Mouse (Mus musculus) layer of hippocampus, adult 2 months (tissue): Measurements from ENCODE around the gene Rad51b. TPM values are rescaled to one million over a fixed set of nuclear protein-coding genes. Genes with fewer than 3 reads are reported as not detected.
A peak's percentile ranks its signal among the peaks of the same experiment; 100 is the strongest.

Source experiments
- DNase-seq, 2 experiments: peaks; one replicate each; pipeline ENCODE4 v3.0.0; 2022; ENCODE audit warnings: low spot score in 2 of 2
- H3K27ac ChIP-seq: fragments of 200-600 bp; 2 replicates; pipeline ENCODE4 v1.8.1; 2022
- H3K4me3 ChIP-seq: fragments of 200-600 bp; 2 replicates; pipeline ENCODE4 v1.8.1; 2022; ENCODE audit warnings: mild to moderate bottlenecking
- CTCF ChIP-seq: fragments of 200-600 bp; conservative IDR thresholded peaks from 2 replicates; pipeline ENCODE4 v1.8.1; 2022; ENCODE audit warnings: antibody characterized with exemption, mild to moderate bottlenecking, moderate library complexity
- total RNA-seq, 2 experiments: library from RNA; stranded (reverse); gene quantifications; 2 replicates each; pipeline ENCODE4 v1.2.3; 2021

Gene Rad51b
- total RNA-seq, 2 experiments from 2014 or later: 0.18 TPM; not detected in 1

- no peak for DNase-seq
- no peak overlapping the region for H3K27ac ChIP-seq
- no peak overlapping the region for H3K4me3 ChIP-seq
- TF ChIP-seq CTCF: no peak
Observed at GRCm38 (mm10) chr12:79456251-79456650, 159.2 kb downstream of the Rad51b start.

GRCm38 (mm10) chr12:79463371-79463770, 166.3 kb downstream of the Rad51b start:
- Histone ChIP-seq H3K4me3 (no peak overlapping the region), H3K27ac (no peak overlapping the region)
- no peak for DNase-seq
- TF ChIP-seq CTCF: no peak

- DNase-seq: no peak
- TF ChIP-seq CTCF: no peak
Observed at GRCm38 (mm10) chr12:79470113-79470512, 173.0 kb downstream of the Rad51b start.

DNA sequence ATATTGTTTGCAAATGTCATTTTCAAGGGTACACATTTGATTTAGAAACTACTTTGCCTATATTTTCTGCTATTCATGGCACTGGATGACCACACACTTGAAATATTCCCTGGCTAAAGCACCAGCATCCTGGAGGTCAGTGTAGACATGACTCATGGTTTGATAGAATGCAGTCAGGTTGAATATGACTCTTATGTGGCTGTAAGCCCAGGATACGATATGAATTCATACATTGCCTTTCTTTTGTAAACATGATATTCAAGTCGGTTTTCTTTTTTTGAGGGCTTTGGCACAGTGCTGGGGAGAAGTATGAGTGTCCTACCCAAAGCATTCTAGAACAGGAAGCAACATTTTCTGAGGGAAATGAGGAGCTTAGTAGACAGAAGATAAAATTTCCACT, 174.8 kb downstream of the Rad51b start:
- DNase-seq: no peak
- no peak for TF ChIP-seq CTCF
- no peak overlapping the region for H3K4me3 ChIP-seq
- H3K27ac ChIP-seq: no peak overlapping the region

More at GRCm38 (mm10) chr12:79470113-79470512, 173.0 kb downstream of the Rad51b start:
- no peak overlapping the region for H3K27ac ChIP-seq
- H3K4me3 ChIP-seq: no peak overlapping the region

GRCm38 (mm10) chr12:79476413-79477046, 179.4 kb downstream of the Rad51b start:
- no peak for DNase-seq
- Histone ChIP-seq H3K4me3 (no peak overlapping the region), H3K27ac (no peak overlapping the region)
- no peak for TF ChIP-seq CTCF

DNA sequence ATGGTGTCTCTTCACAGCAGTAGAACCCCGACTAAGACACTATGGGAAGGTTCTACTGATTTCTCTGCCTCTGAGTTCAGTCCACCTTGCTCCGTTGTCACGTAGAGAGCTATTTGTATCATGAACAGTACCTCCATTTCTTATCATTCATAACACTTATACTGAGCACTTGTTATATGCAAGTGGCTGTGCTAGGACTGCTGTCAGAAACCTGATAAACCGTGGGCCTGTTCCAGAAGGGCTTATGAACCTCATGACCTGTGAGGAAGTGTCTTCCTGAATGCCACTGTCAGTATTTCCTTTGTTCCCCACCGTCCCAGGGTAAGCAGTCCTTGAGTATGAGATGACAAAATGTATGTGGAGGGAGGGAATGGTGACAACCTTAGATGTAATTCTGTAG, 181.7 kb downstream of the Rad51b start:
- no peak overlapping the region for H3K4me3 ChIP-seq
- no peak for DNase-seq
- H3K27ac ChIP-seq: no peak overlapping the region
- TF ChIP-seq CTCF: no peak

- Histone ChIP-seq H3K27ac (no peak overlapping the region), H3K4me3 (no peak overlapping the region)
- DNase-seq: no peak
- no peak for TF ChIP-seq CTCF
Observed at GRCm38 (mm10) chr12:79485501-79485900, 188.4 kb downstream of the Rad51b start.

- Histone ChIP-seq H3K4me3 (no peak overlapping the region), H3K27ac (peak overlapping the region; percentile 77)
- peak; percentile 36 to 55 for DNase-seq
- no peak for TF ChIP-seq CTCF
Observed at GRCm38 (mm10) chr12:79488590-79489242, 191.6 kb downstream of the Rad51b start.

DNA sequence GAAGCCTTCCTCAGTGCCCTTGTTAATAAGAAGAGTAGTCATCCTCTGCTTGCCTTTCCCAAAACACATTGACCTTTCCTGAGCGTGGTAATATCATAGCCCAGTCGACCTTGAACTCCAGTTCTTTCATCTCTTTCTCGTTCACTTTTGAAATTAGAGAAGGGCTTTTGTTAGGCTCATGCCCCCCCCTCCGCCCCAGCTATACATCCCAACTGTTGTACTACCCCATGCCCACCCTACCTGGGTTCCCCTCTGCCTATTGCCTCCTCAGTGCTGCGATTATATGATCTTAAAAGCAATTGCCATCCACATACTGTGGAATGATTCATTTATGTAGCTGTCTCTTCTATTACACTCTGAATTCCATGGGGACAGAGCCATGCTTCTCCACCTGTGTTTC, 193.5 kb downstream of the Rad51b start:
- no peak for DNase-seq
- Histone ChIP-seq H3K4me3 (no peak overlapping the region), H3K27ac (no peak overlapping the region)
- TF ChIP-seq CTCF: no peak

DNA sequence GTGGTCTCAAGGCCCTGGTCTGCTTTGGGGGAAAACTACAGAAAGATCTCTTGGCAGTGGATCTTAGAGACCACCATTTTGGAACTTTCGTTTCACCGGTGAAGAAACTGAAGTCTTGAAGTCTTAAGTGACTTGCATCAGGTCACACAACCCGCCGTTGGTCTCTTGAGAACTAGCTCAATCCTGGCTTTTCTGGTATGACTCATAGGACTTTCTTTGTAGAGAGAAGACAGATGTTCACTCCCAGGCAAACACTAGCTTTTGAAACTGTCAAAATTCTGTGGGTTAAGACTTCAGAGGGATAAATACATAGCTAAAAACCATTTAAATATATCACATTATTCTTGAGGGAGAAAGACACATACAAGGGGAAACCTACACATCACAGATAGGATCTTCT, 195.1 kb downstream of the Rad51b start:
- Histone ChIP-seq H3K27ac (no peak overlapping the region), H3K4me3 (no peak overlapping the region)
- DNase-seq: no peak
- no peak for TF ChIP-seq CTCF

- no peak for TF ChIP-seq CTCF
- DNase-seq: no peak
Observed at GRCm38 (mm10) chr12:79492613-79493012, 195.5 kb downstream of the Rad51b start.

GRCm38 (mm10) chr12:79493481-79493880, 196.4 kb downstream of the Rad51b start:
- no peak for TF ChIP-seq CTCF
- Histone ChIP-seq H3K27ac (no peak overlapping the region), H3K4me3 (no peak overlapping the region)
- DNase-seq: no peak

More at GRCm38 (mm10) chr12:79492613-79493012, 195.5 kb downstream of the Rad51b start:
- no peak overlapping the region for H3K4me3 ChIP-seq
- no peak overlapping the region for H3K27ac ChIP-seq

DNA sequence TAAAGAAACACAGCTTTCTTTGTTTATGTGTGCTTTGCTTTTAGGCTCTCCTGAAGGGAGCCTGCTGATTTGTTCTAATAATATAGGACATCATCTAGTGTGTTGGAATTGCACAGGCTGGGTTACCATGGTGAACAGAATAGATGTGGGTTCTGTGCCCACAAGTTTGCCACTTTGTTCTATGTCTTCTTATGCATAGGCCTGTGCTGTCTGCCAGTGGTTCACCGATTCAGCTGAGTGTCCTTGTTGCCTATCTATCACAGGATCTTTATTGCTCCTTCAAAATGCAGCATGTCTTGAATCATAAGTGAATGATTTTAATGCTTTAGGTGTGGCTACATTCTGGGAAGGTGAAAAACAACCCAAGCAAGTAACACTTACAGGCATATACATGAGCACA, 201.2 kb downstream of the Rad51b start:
- no peak for DNase-seq
- Histone ChIP-seq H3K4me3 (no peak overlapping the region), H3K27ac (peak overlapping the region; percentile 46; the same call in 1 of the 2 replicates)
- no peak for TF ChIP-seq CTCF

DNA sequence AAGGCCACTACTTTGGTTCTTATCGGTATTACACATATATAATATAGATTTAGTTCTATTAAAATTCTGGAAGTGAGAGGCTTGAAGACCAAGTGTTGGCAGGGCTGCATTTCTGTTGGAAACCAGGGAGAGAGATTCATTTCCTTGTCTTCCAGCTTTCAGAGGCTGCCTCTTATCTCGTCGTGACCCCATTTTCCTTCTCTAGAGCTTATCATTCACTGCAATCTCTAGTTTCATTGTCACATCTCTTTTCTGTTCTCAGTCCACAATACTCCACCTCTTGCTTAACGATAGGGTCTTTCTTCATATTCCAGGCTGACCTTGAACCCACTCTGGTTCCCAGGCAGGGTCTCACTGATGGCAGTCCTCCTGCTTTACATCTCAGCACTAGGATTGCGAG, 202.7 kb downstream of the Rad51b start:
- no peak for DNase-seq

More for the DNA sequence above, 202.7 kb downstream of the Rad51b start:
- Histone ChIP-seq H3K27ac (no peak overlapping the region), H3K4me3 (no peak overlapping the region)
- TF ChIP-seq CTCF: no peak
